Mouse (Mus musculus) CH12.LX (cell line): ENCODE measurements at regions not wholly inside any gene's neighbourhood (a gene's known extent, or its start where the extent isn't known, plus 50 kb on each side); places are given as distances from the start of the nearest gene placed in this dataset.

ENCODE experiments used
- DNase-seq: peaks from one replicate; pipeline ENCODE4 v3.0.0-alpha.2; 2013; ENCODE audit errors: extremely low read depth
- H3K27ac ChIP-seq: 2 replicates; pipeline ENCODE4 v1.5.1; 2012; ENCODE audit warnings: low read depth, mild to moderate bottlenecking, control low read depth, moderate library complexity; ENCODE audit not compliant: insufficient read depth
- H3K27me3 ChIP-seq: replicated peaks from 2 replicates; pipeline ENCODE3; 2012; ENCODE audit warnings: inconsistent platforms
- H3K36me3 ChIP-seq, 2 experiments: replicated peaks in 1 of 2; 2 replicates each; pipeline versions ENCODE3 to v1.6.1; 2012; ENCODE audit warnings: inconsistent platforms in 1 of 2, low read length in 1 of 2, mild to moderate bottlenecking in 1 of 2, mixed read lengths in 1 of 2, moderate library complexity in 1 of 2; ENCODE audit not compliant: control insufficient read depth in 1 of 2, insufficient read depth in 1 of 2
- H3K4me1 ChIP-seq, 2 experiments: 2 replicates each; pipeline ENCODE4 v1.6.1; 2012; ENCODE audit warnings: inconsistent platforms in 1 of 2, moderate library complexity in 1 of 2; ENCODE audit not compliant: insufficient read depth in 2 of 2, control insufficient read depth in 1 of 2
- H3K4me2 ChIP-seq: 2 replicates; pipeline ENCODE4 v1.6.1; 2012; ENCODE audit warnings: low read depth, mild to moderate bottlenecking, control low read depth; ENCODE audit not compliant: poor library complexity, insufficient read depth, severe bottlenecking
- H3K4me3 ChIP-seq, 3 experiments: fragments of 150-350 bp in 1 of 3; sonication (generic) in 1 of 3; replicated peaks in 1 of 3; 2 replicates each; pipeline versions ENCODE3 to v1.5.1; 2011 to 2012; ENCODE audit warnings: low read depth in 2 of 3, low read length in 2 of 3, mild to moderate bottlenecking in 2 of 3, moderate library complexity in 2 of 3, control low read depth in 1 of 3, improper control_type of control experiment in 1 of 3, inconsistent platforms in 1 of 3, mixed read lengths in 1 of 3; ENCODE audit not compliant: poor library complexity in 1 of 3
- H3K79me2 ChIP-seq: replicated peaks from 2 replicates; pipeline ENCODE4 v1.6.1; 2012; ENCODE audit warnings: mild to moderate bottlenecking, moderate library complexity; ENCODE audit not compliant: control insufficient read depth, poor library complexity, insufficient read depth, severe bottlenecking; ENCODE audit errors: extremely low read depth
- H3K9ac ChIP-seq: 2 replicates; pipeline ENCODE4 v1.6.1; 2012; ENCODE audit warnings: low read depth, mild to moderate bottlenecking, control low read depth, moderate library complexity; ENCODE audit not compliant: insufficient read depth
- H3K9me3 ChIP-seq: replicated peaks from 2 replicates; pipeline ENCODE3; 2012; ENCODE audit warnings: low read length, inconsistent platforms, mixed read lengths
- BHLHE40 ChIP-seq: IDR thresholded peaks from 2 replicates; pipeline ENCODE4 v1.6.1; 2011; ENCODE audit warnings: mild to moderate bottlenecking, low read depth, low read length, improper control_type of control experiment
- CTCF ChIP-seq, 2 experiments: IDR thresholded peaks in 1 of 2; conservative IDR thresholded peaks in 1 of 2; 2 replicates each; pipeline ENCODE4 v1.5.1; 2011 to 2012; ENCODE audit warnings: low read depth in 2 of 2, low read length in 2 of 2, improper control_type of control experiment in 1 of 2, inconsistent platforms in 1 of 2, mild to moderate bottlenecking in 1 of 2, moderate library complexity in 1 of 2
- EP300 ChIP-seq: IDR thresholded peaks from 2 replicates; pipeline ENCODE4 v1.6.1; 2011; ENCODE audit warnings: low read length, improper control_type of control experiment
- ETS1 ChIP-seq: conservative IDR thresholded peaks from 2 replicates; pipeline ENCODE4 v1.6.1; 2012; ENCODE audit warnings: low read depth, mild to moderate bottlenecking, inconsistent platforms, low read length, improper control_type of control experiment, moderate library complexity
- IRF4 ChIP-seq: IDR thresholded peaks from 2 replicates; pipeline ENCODE4 v1.6.1; 2014; ENCODE audit warnings: low read depth, mild to moderate bottlenecking, inconsistent platforms, low read length, improper control_type of control experiment
- JUN ChIP-seq: IDR thresholded peaks from 2 replicates; pipeline ENCODE4 v1.6.1; 2011; ENCODE audit warnings: low read depth, mild to moderate bottlenecking, low read length, improper control_type of control experiment, moderate library complexity; ENCODE audit not compliant: insufficient read depth
- JUND ChIP-seq: conservative IDR thresholded peaks from 2 replicates; pipeline ENCODE4 v1.6.1; 2011; ENCODE audit warnings: low read depth, low read length, improper control_type of control experiment
- KAT2A ChIP-seq: IDR thresholded peaks from 2 replicates; pipeline ENCODE4 v1.6.1; 2012; ENCODE audit warnings: low read length, improper control_type of control experiment, inconsistent platforms; ENCODE audit not compliant: insufficient replicate concordance
- MAFK ChIP-seq: IDR thresholded peaks from 2 replicates; pipeline ENCODE4 v1.6.1; 2011; ENCODE audit warnings: low read length, improper control_type of control experiment; ENCODE audit not compliant: insufficient replicate concordance
- MYC ChIP-seq: IDR thresholded peaks from 2 replicates; pipeline ENCODE4 v1.6.1; 2011; ENCODE audit warnings: low read depth, mild to moderate bottlenecking, improper control_type of control experiment, low read length
- NELFE ChIP-seq: IDR thresholded peaks from 2 replicates; pipeline ENCODE4 v1.6.1; 2011; ENCODE audit warnings: low read depth, low read length, improper control_type of control experiment
- NRF1 ChIP-seq: IDR thresholded peaks from 2 replicates; pipeline ENCODE4 v1.6.1; 2014; ENCODE audit warnings: low read depth, mild to moderate bottlenecking, inconsistent platforms, low read length, improper control_type of control experiment, moderate library complexity
- PAX5 ChIP-seq: IDR thresholded peaks from 2 replicates; pipeline ENCODE4 v1.6.1; 2012; ENCODE audit warnings: low read length, inconsistent platforms, mixed read lengths
- SIN3A ChIP-seq: IDR thresholded peaks from 2 replicates; pipeline ENCODE4 v1.6.1; 2012; ENCODE audit warnings: low read length, improper control_type of control experiment, inconsistent platforms
- SMC3 ChIP-seq: IDR thresholded peaks from 2 replicates; pipeline ENCODE4 v1.6.1; 2011; ENCODE audit warnings: low read depth, low read length, improper control_type of control experiment
- TBP ChIP-seq: conservative IDR thresholded peaks from 2 replicates; pipeline ENCODE4 v1.6.1; 2011; ENCODE audit warnings: low read depth, low read length, improper control_type of control experiment
- TCF12 ChIP-seq: IDR thresholded peaks from 2 replicates; pipeline ENCODE4 v1.6.1; 2014; ENCODE audit warnings: low read depth, mild to moderate bottlenecking, inconsistent platforms, low read length, improper control_type of control experiment
- ZKSCAN1 ChIP-seq: IDR thresholded peaks from 2 replicates; pipeline ENCODE4 v1.6.1; 2012; ENCODE audit warnings: low read depth, inconsistent platforms, low read length, improper control_type of control experiment, borderline replicate concordance
- ZNF384 ChIP-seq: IDR thresholded peaks from 2 replicates; pipeline ENCODE4 v1.6.1; 2012; ENCODE audit warnings: low read depth, low read length, improper control_type of control experiment, inconsistent platforms
- dilution Hi-C: fragments of 300-500 bp; cut with MboI; formaldehyde crosslinking; loops from 2 replicates; pipeline ENCODE4 v1.14.3; 2020; ENCODE audit warnings: low sequenced_read_pairs; ENCODE audit not compliant: extremely low pct_unique_long_range_greater_than_20kb, extremely low pct_ligation_motif_present
- in situ Hi-C: fragments of 300-500 bp; cut with MboI; formaldehyde crosslinking; loops from 3 replicates; pipeline ENCODE4 v1.14.3; 2019; ENCODE audit warnings: low sequenced_read_pairs, low pct_ligation_motif_present, low pct_unique_long_range_greater_than_20kb, mixed read lengths

- TF ChIP-seq IRF4: peak; percentile 16; the same call in 1 of the 2 replicates
- TF ChIP-seq NELFE: no peak
- TF ChIP-seq EP300: 0 out of 2 replicates have a peak, but pooled peaks have one; percentile 48
- TF ChIP-seq SIN3A: no peak
- no peak; the same call in 1 of the 2 replicates for TF ChIP-seq BHLHE40
- TF ChIP-seq JUND: peak; percentile 83
- no peak for TF ChIP-seq MYC
- TF ChIP-seq SMC3: no peak
- TF ChIP-seq TCF12: 0 out of 2 replicates have a peak, but pooled peaks have one; percentile 43
- peak; percentile 66; the same call in 1 of the 2 replicates for TF ChIP-seq MAFK
- TF ChIP-seq NRF1: peak; percentile 41; the same call in 1 of the 2 replicates
- TF ChIP-seq ETS1: 0 out of 2 replicates have a peak, but pooled peaks have one; percentile 15
- no peak for TF ChIP-seq KAT2A
- no peak for TF ChIP-seq ZKSCAN1
- TF ChIP-seq CTCF (conservative IDR thresholded peaks at IDR 0.05 in 1 of 2, IDR thresholded peaks at IDR 0.05 in 1 of 2; ENCODE audit: low read depth in 2 of 2, low read length in 2 of 2): no peak
- TF ChIP-seq JUN: peak; percentile 85
- TF ChIP-seq TBP: no peak
- Histone ChIP-seq H3K9me3 (no peaks in the 10 kb centered on the region), H3K79me2 (no peaks in the 10 kb centered on the region), H3K4me3 (no peak overlapping the region), H3K9ac (no peak overlapping the region), H3K27ac (no peak overlapping the region), H3K4me1 (peaks cover 3 to 20% of the 10 kb centered on the region in 2 experiments), H3K4me2 (peak overlapping the region; percentile 21; the same call in 1 of the 2 replicates), H3K27me3 (no peaks in the 10 kb centered on the region), H3K36me3 (no peaks in the 10 kb centered on the region)
- dilution Hi-C loops: no loop called here
- no peak for DNase-seq
- in situ Hi-C loops: loop anchor here (10.0 kb wide), 1 partner anchor 58 kb away; no protein-coding TSS in a partner anchor
Measured at GRCm38 (mm10) chr19:32976507-32976906, 219.2 kb downstream of the Pten start.

- in situ Hi-C loops: loop anchor here (10.0 kb wide), 1 partner anchor 57 kb away; no protein-coding TSS in a partner anchor
- no peak for TF ChIP-seq MAFK
- no peak for TF ChIP-seq BHLHE40
- TF ChIP-seq ZNF384: no peak
- TF ChIP-seq PAX5: no peak
- TF ChIP-seq KAT2A: no peak
- Histone ChIP-seq H3K27me3 (no peaks in the 10 kb centered on the region), H3K9me3 (no peaks in the 10 kb centered on the region), H3K36me3 (no peaks in the 10 kb centered on the region), H3K4me1 (peaks cover 3 to 20% of the 10 kb centered on the region in 2 experiments), H3K9ac (no peak overlapping the region), H3K4me2 (no peak overlapping the region), H3K79me2 (no peaks in the 10 kb centered on the region), H3K27ac (no peak overlapping the region), H3K4me3 (no peak overlapping the region)
- dilution Hi-C loops: no loop called here
- DNase-seq: no peak
Measured at GRCm38 (mm10) chr19:32978037-32978745, 220.9 kb downstream of the Pten start.
